ENCODE assay signal across 9 mouse cellular contexts in genomic region chr1:130371895-130372528, GRCm38 (mm10). TPM values are rescaled to one million over a fixed set of nuclear protein-coding genes. Genes with fewer than 3 reads are reported as not detected.
A peak's percentile ranks its signal among the peaks of the same experiment; 100 is the strongest.
DNase-seq lines count a peak whose midpoint lies in the region; ATAC-seq and TF ChIP-seq lines count a peak whose summit lies in the region.
"Had no signal": no experiment of that assay in that cellular context is flagged by ENCODE, and none has a peak within 500 bp of the region (broad histone marks: within the 10 kb centered on the region; RNA-seq: fewer than 3 reads in every experiment).

No protein-coding gene starts in this region.

- no peak for ATAC-seq in CD4-positive, CD25-positive, alpha-beta regulatory T cell, adult 4 months
- peak; percentile 83 for ATAC-seq in forebrain, embryonic 14.5 days
- no peak for ATAC-seq in limb, embryonic 11.5 days (ENCODE audit: insufficient number of reproducible peaks, low FRiP score, low TSS enrichment, low read depth)

- H3K9me3 ChIP-seq in forebrain, embryonic 14.5 days (replicated peaks; ENCODE audit: control insufficient read depth, low read length): no peaks in the 10 kb centered on the region
- no peaks in the 10 kb centered on the region for H3K9me3 ChIP-seq in limb, embryonic 11.5 days (ENCODE audit: control insufficient read depth, low read length)
- H3K9me3 ChIP-seq: stomach, embryonic 15.5 days had no signal

- H3K27ac ChIP-seq in forebrain, embryonic 14.5 days (ENCODE audit: low read depth, low read length): no peak overlapping the region
- no peak overlapping the region for H3K27ac ChIP-seq in kidney, adult 2 months (ENCODE audit: insufficient read depth, low read depth, low read length)
- no peak overlapping the region for H3K27ac ChIP-seq in limb, embryonic 11.5 days (replicated peaks; ENCODE audit: low read depth, low read length)
- H3K27ac ChIP-seq: stomach, embryonic 15.5 days had no signal

- H3K4me1 ChIP-seq in forebrain, embryonic 14.5 days (ENCODE audit: control insufficient read depth, insufficient read depth, low read length): no peaks in the 10 kb centered on the region
- no peaks in the 10 kb centered on the region for H3K4me1 ChIP-seq in kidney, adult 2 months (ENCODE audit: control insufficient read depth, insufficient read depth, low read length)
- H3K4me1 ChIP-seq in limb, embryonic 11.5 days (ENCODE audit: control insufficient read depth, insufficient read depth, low read length): no peaks in the 10 kb centered on the region
- H3K4me1 ChIP-seq: stomach, embryonic 15.5 days had no signal

- H3K4me2 ChIP-seq in forebrain, embryonic 14.5 days (ENCODE audit: low read length): no peak overlapping the region
- no peak overlapping the region for H3K4me2 ChIP-seq in limb, embryonic 11.5 days (ENCODE audit: low read depth, severe bottlenecking)
- H3K4me2 ChIP-seq: stomach, embryonic 15.5 days had no signal

- no peaks in the 10 kb centered on the region for H3K36me3 ChIP-seq in forebrain, embryonic 14.5 days (ENCODE audit: control insufficient read depth, insufficient read depth, low read length)
- no peaks in the 10 kb centered on the region for H3K36me3 ChIP-seq in kidney, adult 2 months (ENCODE audit: control insufficient read depth, insufficient read depth, low read length)
- H3K36me3 ChIP-seq in limb, embryonic 11.5 days (ENCODE audit: control insufficient read depth, insufficient read depth, low read length): no peaks in the 10 kb centered on the region
- H3K36me3 ChIP-seq: stomach, embryonic 15.5 days had no signal

- TF ChIP-seq POLR2A in kidney, adult 2 months (IDR thresholded peaks at IDR 0.05; ENCODE audit: low read depth, low read length): no peak

- no peaks in the 10 kb centered on the region for H3K27me3 ChIP-seq in forebrain, embryonic 14.5 days (replicated peaks; ENCODE audit: control insufficient read depth, insufficient read depth, low read length)
- no peaks in the 10 kb centered on the region for H3K27me3 ChIP-seq in kidney, adult 2 months (replicated peaks; ENCODE audit: control insufficient read depth, insufficient read depth, low read length)
- H3K27me3 ChIP-seq in limb, embryonic 11.5 days (ENCODE audit: control insufficient read depth, insufficient read depth, low read length): no peaks in the 10 kb centered on the region
- H3K27me3 ChIP-seq: stomach, embryonic 15.5 days had no signal

- H3K9ac ChIP-seq in forebrain, embryonic 14.5 days (ENCODE audit: low read length): no peak overlapping the region
- no peak overlapping the region for H3K9ac ChIP-seq in limb, embryonic 11.5 days (ENCODE audit: low read length)
- H3K9ac ChIP-seq: stomach, embryonic 15.5 days had no signal

- 40% methylated on average over 7 of the region's 7 CpGs for WGBS in forebrain, embryonic 14.5 days
- 38% methylated on average over 7 of the region's 7 CpGs for WGBS in kidney, adult 2 months
- WGBS in limb, embryonic 11.5 days: 39% methylated on average over 7 of the region's 7 CpGs

- no peak overlapping the region for H3K4me3 ChIP-seq in forebrain, embryonic 14.5 days (ENCODE audit: low read depth, low read length)
- H3K4me3 ChIP-seq in kidney, adult 2 months (ENCODE audit: insufficient read depth, low read depth, low read length): no peak overlapping the region
- no peak overlapping the region for H3K4me3 ChIP-seq in limb, embryonic 11.5 days (ENCODE audit: low read depth, low read length)
- H3K4me3 ChIP-seq: stomach, embryonic 15.5 days had no signal

- TF ChIP-seq CTCF in kidney, adult 2 months (conservative IDR thresholded peaks at IDR 0.05; ENCODE audit: insufficient read depth, insufficient read length, low read depth, low read length): peak; percentile 67

- peak; percentile 64 for DNase-seq in CD4-positive, CD25-positive, alpha-beta regulatory T cell, adult 2 months (ENCODE audit: low read depth, low spot score)
- peak; percentile 71 for DNase-seq in ES-CJ7 (ENCODE audit: low read depth, low spot score)
- DNase-seq in c-Kit-positive CD71-positive TER-119-positive erythroid progenitor cells, embryonic 14.5 days (ENCODE audit: low spot score): peak; percentile 76
- DNase-seq in forebrain, embryonic 14.5 days (ENCODE audit: low spot score): peak; percentile 78
- peak; percentile 58 for DNase-seq in kidney, adult 2 months
- peak; percentile 71 for DNase-seq in limb, embryonic 11.5 days (ENCODE audit: low spot score)
- DNase-seq in naive thymus-derived CD4-positive, alpha-beta T cell, adult 2 months (ENCODE audit: low read depth): peak; percentile 60

RNA-seq across cellular contexts. Expression of gene Cd55b, which starts 50.8 kb away (rescaled TPM):
- not detected for polyA plus RNA-seq in CD4-positive, CD25-positive, alpha-beta regulatory T cell, adult 4 months (2017; shearing (Covaris generic))
- polyA plus RNA-seq in forebrain, embryonic 14.5 days (2014; fragmentation: Nextera tagmentation; extraction: Ambion mirVana): not detected in 2 replicates
- polyA plus RNA-seq in kidney, adult 2 months (2012; rRNA removed): not detected in 2 replicates
- polyA plus RNA-seq in limb, embryonic 11.5 days (2014; fragmentation: Nextera tagmentation; extraction: Ambion mirVana): not detected in 2 replicates
- polyA plus RNA-seq: stomach, embryonic 15.5 days had no signal
